Mouse (Mus musculus) embryonic facial prominence, embryonic 13.5 days (tissue): ENCODE results near the gene Grifin. TPM values are rescaled to one million over a fixed set of nuclear protein-coding genes. Genes with fewer than 3 reads are reported as not detected.
A peak's percentile ranks its signal among the peaks of the same experiment; 100 is the strongest.

Source experiments
- ATAC-seq: fragments of 200-750 bp; cut with Nextera tagmentation; 2 replicates; pipeline ENCODE4 v1.8.0; 2017; ENCODE audit warnings: low read depth; ENCODE audit not compliant: insufficient number of reproducible peaks, insufficient read depth, low FRiP score, low TSS enrichment
- H3K27ac ChIP-seq: fragments of 300-500 bp; sonication (generic); 2 replicates; pipeline ENCODE4 v1.5.1; 2015; ENCODE audit warnings: moderate library complexity, mild to moderate bottlenecking, inconsistent platforms
- H3K27me3 ChIP-seq: fragments of 300-500 bp; sonication (generic); 2 replicates; pipeline ENCODE4 v1.6.1; 2015; ENCODE audit warnings: mild to moderate bottlenecking, inconsistent platforms
- H3K36me3 ChIP-seq: fragments of 300-500 bp; sonication (generic); 2 replicates; pipeline ENCODE4 v1.6.1; 2015; ENCODE audit warnings: mild to moderate bottlenecking, inconsistent platforms
- H3K4me1 ChIP-seq: fragments of 300-500 bp; sonication (generic); 2 replicates; pipeline ENCODE4 v1.6.1; 2015; ENCODE audit warnings: inconsistent platforms
- H3K4me2 ChIP-seq: fragments of 300-500 bp; sonication (generic); 2 replicates; pipeline ENCODE4 v1.6.1; 2015; ENCODE audit warnings: moderate library complexity, mild to moderate bottlenecking, inconsistent platforms
- H3K4me3 ChIP-seq: fragments of 300-500 bp; sonication (generic); 2 replicates; pipeline ENCODE4 v1.5.1; 2015; ENCODE audit warnings: mild to moderate bottlenecking, inconsistent platforms
- H3K9ac ChIP-seq: fragments of 300-500 bp; sonication (generic); 2 replicates; pipeline ENCODE4 v1.6.1; 2015; ENCODE audit warnings: mild to moderate bottlenecking, inconsistent platforms
- H3K9me3 ChIP-seq: fragments of 300-500 bp; sonication (generic); 2 replicates; pipeline ENCODE4 v1.6.1; 2016; ENCODE audit warnings: inconsistent platforms
- WGBS: fragments of 180-500 bp; shearing (Covaris S2); methylation state at CpG from one replicate; pipeline ENCODE4 v1.1.7; 2015; ENCODE audit warnings: mixed read lengths; 5-methylcytosine and 5-hydroxymethylcytosine counted together
- polyA plus RNA-seq: library from polyadenylated mRNA; unstranded; fragments of >200 nt; fragmentation: Nextera tagmentation; extraction: Ambion mirVana; gene quantifications from 2 replicates; pipeline ENCODE4 v1.2.1, GENCODE M21; 2015

The Grifin gene
- polyA plus RNA-seq, 1 experiment from 2014 or later: not detected

- H3K9ac ChIP-seq: peak overlapping the region; percentile 40; the same call in 1 of the 2 replicates
- WGBS: 23% methylated on average over 8 of the region's 8 CpGs
- H3K36me3 ChIP-seq: no peaks in the 10 kb centered on the region
- peaks cover 64% of the 10 kb centered on the region for H3K4me1 ChIP-seq
- no peaks in the 10 kb centered on the region for H3K27me3 ChIP-seq
- H3K9me3 ChIP-seq: no peaks in the 10 kb centered on the region
- H3K4me3 ChIP-seq: no peak overlapping the region
- H3K4me2 ChIP-seq: no peak overlapping the region
- peak overlapping the region; percentile 64 for H3K27ac ChIP-seq
- ATAC-seq: no peak
Observed at GRCm38 (mm10) chr5:140582995-140583731, 18.3 kb upstream of the Grifin start.

- ATAC-seq: peak; percentile 35
- Histone ChIP-seq H3K4me3 (no peak overlapping the region), H3K4me1 (peaks cover 62% of the 10 kb centered on the region), H3K27ac (peak overlapping the region; percentile 84), H3K9me3 (no peaks in the 10 kb centered on the region), H3K27me3 (no peaks in the 10 kb centered on the region), H3K4me2 (peak overlapping the region; percentile 27; the same call in 1 of the 2 replicates), H3K36me3 (no peaks in the 10 kb centered on the region), H3K9ac (0 out of 2 replicates have a peak overlapping the region, but pooled peaks have one; percentile 12)
- WGBS: 0% methylated on average over 5 of the region's 5 CpGs
Observed at GRCm38 (mm10) chr5:140581569-140581968, 16.7 kb upstream of the Grifin start.

GRCm38 (mm10) chr5:140579771-140580170, 14.9 kb upstream of the Grifin start:
- Histone ChIP-seq H3K9ac (no peak overlapping the region), H3K27ac (peak overlapping the region; percentile 84), H3K4me3 (no peak overlapping the region), H3K4me2 (peak overlapping the region; percentile 24), H3K27me3 (no peaks in the 10 kb centered on the region), H3K9me3 (no peaks in the 10 kb centered on the region), H3K4me1 (peaks cover 65% of the 10 kb centered on the region), H3K36me3 (no peaks in the 10 kb centered on the region)
- 8% methylated on average over 4 of the region's 6 CpGs for WGBS
- ATAC-seq: peak; percentile 70; the same call in 1 of the 2 replicates

- no peak for ATAC-seq
- H3K9ac ChIP-seq: no peak overlapping the region
- no peak overlapping the region for H3K4me3 ChIP-seq
- peak overlapping the region; percentile 24; the same call in 1 of the 2 replicates for H3K4me2 ChIP-seq
- peak overlapping the region; percentile 84 for H3K27ac ChIP-seq
- no peaks in the 10 kb centered on the region for H3K9me3 ChIP-seq
- WGBS: 21% methylated on average over 9 of the region's 9 CpGs
- H3K27me3 ChIP-seq: no peaks in the 10 kb centered on the region
- H3K4me1 ChIP-seq: peaks cover 64% of the 10 kb centered on the region
- no peaks in the 10 kb centered on the region for H3K36me3 ChIP-seq
Observed at GRCm38 (mm10) chr5:140579221-140579620, 14.3 kb upstream of the Grifin start.

- no peak overlapping the region for H3K4me3 ChIP-seq
- H3K27me3 ChIP-seq: no peaks in the 10 kb centered on the region
- no peak overlapping the region for H3K4me2 ChIP-seq
- H3K36me3 ChIP-seq: no peaks in the 10 kb centered on the region
- peaks cover 35% of the 10 kb centered on the region for H3K4me1 ChIP-seq
- no peak overlapping the region for H3K9ac ChIP-seq
- H3K27ac ChIP-seq: no peak overlapping the region
- no peak for ATAC-seq
- H3K9me3 ChIP-seq: no peaks in the 10 kb centered on the region
- WGBS: 51% methylated on average over 5 of the region's 5 CpGs
Observed at GRCm38 (mm10) chr5:140575381-140575866, 10.6 kb upstream of the Grifin start.

GRCm38 (mm10) chr5:140572611-140573010, 7.7 kb upstream of the Grifin start:
- H3K36me3 ChIP-seq: no peaks in the 10 kb centered on the region
- H3K27ac ChIP-seq: no peak overlapping the region
- H3K4me1 ChIP-seq: peaks cover 22% of the 10 kb centered on the region
- H3K4me2 ChIP-seq: no peak overlapping the region
- H3K9ac ChIP-seq: no peak overlapping the region
- H3K27me3 ChIP-seq: no peaks in the 10 kb centered on the region
- 72% methylated on average over 6 of the region's 6 CpGs for WGBS
- H3K4me3 ChIP-seq: no peak overlapping the region
- no peaks in the 10 kb centered on the region for H3K9me3 ChIP-seq
- no peak for ATAC-seq

- peak overlapping the region; percentile 33; the same call in 1 of the 2 replicates for H3K27ac ChIP-seq
- H3K36me3 ChIP-seq: no peaks in the 10 kb centered on the region
- 54% methylated on average over 10 of the region's 10 CpGs for WGBS
- no peaks in the 10 kb centered on the region for H3K27me3 ChIP-seq
- H3K9ac ChIP-seq: 0 out of 2 replicates have a peak overlapping the region, but pooled peaks have one; percentile 36
- no peak for ATAC-seq
- H3K4me2 ChIP-seq: no peak overlapping the region
- H3K9me3 ChIP-seq: no peaks in the 10 kb centered on the region
- H3K4me1 ChIP-seq: peaks cover 32% of the 10 kb centered on the region
- H3K4me3 ChIP-seq: no peak overlapping the region
Observed at GRCm38 (mm10) chr5:140571673-140572072, 6.8 kb upstream of the Grifin start.

- ATAC-seq: no peak
- Histone ChIP-seq H3K4me1 (peaks cover 36% of the 10 kb centered on the region), H3K4me2 (no peak overlapping the region), H3K4me3 (no peak overlapping the region), H3K27ac (no peak overlapping the region), H3K27me3 (no peaks in the 10 kb centered on the region), H3K9ac (no peak overlapping the region), H3K36me3 (no peaks in the 10 kb centered on the region), H3K9me3 (no peaks in the 10 kb centered on the region)
- WGBS: 72% methylated on average over 4 of the region's 4 CpGs
Observed at GRCm38 (mm10) chr5:140571201-140571600, 6.3 kb upstream of the Grifin start.

- Histone ChIP-seq H3K27me3 (no peaks in the 10 kb centered on the region), H3K4me3 (no peak overlapping the region), H3K36me3 (no peaks in the 10 kb centered on the region), H3K4me1 (peaks cover 40% of the 10 kb centered on the region), H3K9me3 (no peaks in the 10 kb centered on the region), H3K4me2 (no peak overlapping the region), H3K9ac (no peak overlapping the region), H3K27ac (no peak overlapping the region)
- 77% methylated on average over 13 of the region's 13 CpGs for WGBS
- no peak for ATAC-seq
Observed at GRCm38 (mm10) chr5:140570223-140570870, 5.5 kb upstream of the Grifin start.

- Histone ChIP-seq H3K27ac (no peak overlapping the region), H3K27me3 (no peaks in the 10 kb centered on the region), H3K4me3 (no peak overlapping the region), H3K4me1 (peaks cover 43% of the 10 kb centered on the region), H3K4me2 (no peak overlapping the region), H3K36me3 (no peaks in the 10 kb centered on the region), H3K9ac (no peak overlapping the region), H3K9me3 (no peaks in the 10 kb centered on the region)
- no peak for ATAC-seq
- 74% methylated on average over 16 of the region's 16 CpGs for WGBS
Observed at GRCm38 (mm10) chr5:140569032-140569595, 4.2 kb upstream of the Grifin start.

- H3K27me3 ChIP-seq: no peaks in the 10 kb centered on the region
- ATAC-seq: no peak
- no peaks in the 10 kb centered on the region for H3K36me3 ChIP-seq
- no peak overlapping the region for H3K9ac ChIP-seq
- H3K27ac ChIP-seq: peak overlapping the region; percentile 61
- 33% methylated on average over 10 of the region's 10 CpGs for WGBS
- H3K4me1 ChIP-seq: peaks cover 43% of the 10 kb centered on the region
- 0 out of 2 replicates have a peak overlapping the region, but pooled peaks have one; percentile 3 for H3K4me2 ChIP-seq
- no peak overlapping the region for H3K4me3 ChIP-seq
- H3K9me3 ChIP-seq: no peaks in the 10 kb centered on the region
Observed at GRCm38 (mm10) chr5:140568321-140568970, 3.6 kb upstream of the Grifin start.
